Mouse (Mus musculus) T-helper 17 cell (primary cell): ENCODE measurements around the gene Sptbn4.

Experiments used
- in situ Hi-C, 2 experiments: fragments of 300-600 bp; cut with MboI, MseI; formaldehyde crosslinking; loops; 1 replicate in 1 of 2; 2 replicates in 1 of 2; pipeline ENCODE4 v1.15.1; 2025; ENCODE audit warnings: high pct_unique_total_duplicates in 2 of 2

Sptbn4 gene

GRCm38 (mm10) chr7:27475596-27475995 is 28.1 kb upstream of the Sptbn4 start:
- in situ Hi-C loops: loop anchor here in 1 of 2 experiments (5.0 kb wide), 1 partner anchor 892 kb away; no protein-coding TSS in a partner anchor

DNA sequence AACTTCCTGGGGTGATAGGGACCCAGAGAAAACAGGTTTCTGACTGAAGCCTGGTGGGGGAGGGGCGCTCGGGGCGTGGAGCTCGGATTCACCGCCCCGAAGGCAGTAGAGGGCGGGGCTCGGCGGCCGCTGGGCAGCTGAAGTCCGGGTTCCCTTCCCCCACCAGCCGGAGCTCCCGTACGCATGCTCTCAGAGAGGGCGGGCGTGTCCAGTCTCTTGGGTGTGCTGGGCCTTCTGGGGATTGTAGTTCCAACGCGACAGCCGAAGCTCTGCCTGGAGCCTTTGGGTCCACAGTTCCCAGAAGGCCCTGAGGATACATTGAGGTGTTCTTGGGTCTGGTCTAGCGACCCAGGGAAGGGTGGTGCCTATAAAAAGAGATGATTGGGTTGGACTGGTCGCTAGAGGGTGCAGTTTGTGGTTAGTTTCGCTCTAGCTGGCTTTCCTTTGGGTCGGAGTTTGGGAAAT is 27.0 kb upstream of the Sptbn4 start:
- in situ Hi-C loops: no loop called here

- in situ Hi-C loops: no loop called here
Measured at GRCm38 (mm10) chr7:27473835-27474489, 26.5 kb upstream of the Sptbn4 start.

- in situ Hi-C loops: no loop called here
Measured at GRCm38 (mm10) chr7:27473156-27473834, 25.8 kb upstream of the Sptbn4 start, which contains the start of gene Sertad3. Gene Sertad3, plus strand, starts transcription at chr7:27473768.

DNA sequence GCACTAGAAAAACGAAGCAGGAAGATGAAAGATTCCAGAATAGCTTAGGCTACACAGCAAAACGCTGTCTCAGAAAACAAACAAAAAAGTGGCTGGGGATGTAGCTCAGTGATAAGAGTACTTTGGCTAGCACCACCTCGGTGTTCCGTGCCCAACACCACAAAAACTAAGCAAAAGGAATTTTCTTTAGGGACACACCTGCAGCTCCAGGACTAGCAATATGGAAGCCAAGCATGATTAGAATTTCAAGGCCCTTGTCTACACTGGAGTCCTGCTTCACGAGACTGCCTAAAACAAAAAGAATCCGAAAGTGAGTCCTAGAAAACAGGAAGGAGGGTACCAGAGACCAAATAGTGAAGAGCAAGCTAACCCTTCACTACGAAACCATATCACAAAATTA is 25.1 kb upstream of the Sptbn4 start:
- in situ Hi-C loops: no loop called here

- in situ Hi-C loops: no loop called here
Measured at GRCm38 (mm10) chr7:27471390-27472120, 24.1 kb upstream of the Sptbn4 start.

- in situ Hi-C loops: no loop called here
Measured at GRCm38 (mm10) chr7:27467648-27468047, 20.2 kb upstream of the Sptbn4 start.

DNA sequence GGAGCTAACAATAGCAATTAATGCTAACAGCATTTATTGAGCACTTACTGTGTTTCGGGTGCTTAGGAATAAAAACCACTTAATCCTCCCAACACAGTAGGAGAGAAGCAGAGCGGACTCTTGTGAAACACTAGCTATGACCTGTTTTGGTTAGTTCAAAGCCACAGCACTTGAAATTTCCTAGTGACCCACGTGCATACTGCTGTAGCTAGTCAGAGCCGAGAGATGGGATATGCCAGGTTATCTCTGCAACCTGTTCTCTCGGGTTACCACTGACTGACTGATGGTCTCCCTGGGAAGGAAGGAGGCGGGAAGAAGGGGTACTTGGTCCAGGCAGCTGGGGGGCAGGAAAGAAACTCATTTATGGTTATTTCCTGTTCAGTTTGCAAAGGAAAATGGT is 13.0 kb upstream of the Sptbn4 start:
- in situ Hi-C loops: no loop called here

DNA sequence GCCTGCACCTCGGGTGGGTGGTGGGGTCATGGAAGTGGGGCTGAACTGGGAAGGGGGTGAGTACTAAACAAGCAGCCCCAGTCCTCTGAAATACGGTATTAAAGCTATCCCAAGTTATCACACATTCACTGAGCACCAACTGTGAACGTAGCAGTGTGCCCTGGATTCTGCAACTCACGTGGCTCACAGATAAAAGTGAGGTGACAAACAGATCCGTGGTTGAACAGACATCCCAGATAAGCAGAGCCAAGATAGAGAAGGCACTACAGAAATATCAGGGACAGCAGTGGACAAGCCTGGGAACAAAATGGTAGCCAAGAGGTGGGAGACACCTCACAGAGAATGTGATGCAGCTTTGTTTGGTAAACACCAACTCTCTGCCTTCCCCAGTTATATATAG is 12.2 kb upstream of the Sptbn4 start:
- in situ Hi-C loops: no loop called here

- in situ Hi-C loops: no loop called here
Measured at GRCm38 (mm10) chr7:27458614-27459013, 11.1 kb upstream of the Sptbn4 start.

- in situ Hi-C loops: no loop called here
Measured at GRCm38 (mm10) chr7:27455273-27455672, 7.8 kb upstream of the Sptbn4 start.

DNA sequence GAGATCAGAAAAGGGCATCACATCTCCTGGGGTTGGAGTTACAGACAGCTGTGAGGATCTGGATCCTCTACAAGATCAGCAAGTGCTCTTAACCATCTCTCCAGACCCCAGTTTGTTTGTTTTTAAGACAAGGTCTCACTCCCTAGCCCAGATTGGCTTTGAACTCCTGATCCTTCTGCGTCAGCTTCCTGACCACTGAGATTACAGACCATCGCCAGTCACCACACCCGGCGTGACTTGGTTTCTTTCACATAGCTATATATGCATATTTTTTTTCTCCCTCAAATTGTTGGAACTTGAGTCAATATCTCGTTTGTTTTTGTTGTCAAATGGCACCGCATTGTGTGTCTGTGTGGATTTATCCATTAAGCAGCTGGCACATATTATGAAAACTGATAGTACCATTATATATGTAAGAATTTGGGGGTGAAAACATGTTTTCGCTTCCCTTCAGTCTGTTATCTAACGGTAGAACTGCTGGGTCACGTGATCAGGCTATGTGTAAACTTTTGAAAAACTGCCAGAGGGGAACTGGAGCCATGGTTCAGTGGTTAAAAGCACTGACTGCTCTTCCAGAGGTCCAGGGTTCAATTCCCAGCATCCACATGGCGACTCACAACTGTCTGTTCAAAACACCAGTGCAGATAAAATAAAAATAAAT is 7.1 kb upstream of the Sptbn4 start:
- in situ Hi-C loops: no loop called here

DNA sequence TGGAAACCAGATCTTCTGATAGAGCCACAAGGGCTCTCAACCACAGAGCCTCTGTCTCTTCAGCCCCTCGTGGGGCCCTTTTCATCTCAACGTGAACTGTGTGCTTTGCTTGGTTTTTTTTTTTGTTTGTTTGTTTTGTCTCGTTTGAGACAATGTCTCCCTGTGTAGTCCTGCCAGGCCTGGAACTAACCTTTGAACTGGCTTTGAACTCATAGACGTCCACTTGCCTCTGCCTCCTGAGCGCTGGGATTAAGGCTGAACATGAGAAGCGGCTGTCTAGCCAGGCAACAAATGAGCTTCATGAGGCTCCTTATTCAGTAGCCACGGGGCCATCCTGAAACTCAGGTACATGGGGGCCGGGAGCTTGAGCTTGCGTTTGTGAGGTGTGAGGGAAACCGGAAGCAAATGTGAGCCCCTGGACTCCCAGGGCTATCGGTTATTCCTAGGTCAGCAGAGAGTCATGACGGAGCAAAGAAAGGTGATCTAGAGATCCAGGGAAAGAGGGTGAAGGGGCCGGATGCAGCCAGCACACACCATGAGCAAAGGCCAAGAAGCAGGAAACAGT is 4.8 kb upstream of the Sptbn4 start:
- in situ Hi-C loops: no loop called here

DNA sequence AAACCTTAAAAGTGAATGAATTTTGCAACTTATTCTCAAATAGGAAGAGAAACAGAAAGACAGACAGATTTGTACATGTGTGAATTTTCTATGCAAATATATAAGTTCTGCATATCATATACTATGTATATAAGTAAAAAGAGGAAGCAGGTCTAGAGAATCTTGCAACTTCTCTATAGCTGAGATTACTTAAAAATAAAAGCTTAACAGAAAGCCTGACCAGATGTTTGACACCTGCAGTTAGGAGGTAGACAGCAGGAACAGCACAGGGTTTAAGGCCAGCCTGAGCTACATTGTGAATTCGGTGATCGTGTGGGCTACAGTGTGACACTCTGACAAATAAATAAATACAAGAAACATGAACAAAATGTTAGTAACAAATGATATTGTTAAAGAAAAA is 3.9 kb upstream of the Sptbn4 start:
- in situ Hi-C loops: no loop called here

GRCm38 (mm10) chr7:27449256-27449862 is 1.9 kb upstream of the Sptbn4 start:
- in situ Hi-C loops: loop anchor here in 1 of 2 experiments (5.0 kb wide), 1 partner anchor 38 kb away; the partner anchor contains the start of gene Sertad1

DNA sequence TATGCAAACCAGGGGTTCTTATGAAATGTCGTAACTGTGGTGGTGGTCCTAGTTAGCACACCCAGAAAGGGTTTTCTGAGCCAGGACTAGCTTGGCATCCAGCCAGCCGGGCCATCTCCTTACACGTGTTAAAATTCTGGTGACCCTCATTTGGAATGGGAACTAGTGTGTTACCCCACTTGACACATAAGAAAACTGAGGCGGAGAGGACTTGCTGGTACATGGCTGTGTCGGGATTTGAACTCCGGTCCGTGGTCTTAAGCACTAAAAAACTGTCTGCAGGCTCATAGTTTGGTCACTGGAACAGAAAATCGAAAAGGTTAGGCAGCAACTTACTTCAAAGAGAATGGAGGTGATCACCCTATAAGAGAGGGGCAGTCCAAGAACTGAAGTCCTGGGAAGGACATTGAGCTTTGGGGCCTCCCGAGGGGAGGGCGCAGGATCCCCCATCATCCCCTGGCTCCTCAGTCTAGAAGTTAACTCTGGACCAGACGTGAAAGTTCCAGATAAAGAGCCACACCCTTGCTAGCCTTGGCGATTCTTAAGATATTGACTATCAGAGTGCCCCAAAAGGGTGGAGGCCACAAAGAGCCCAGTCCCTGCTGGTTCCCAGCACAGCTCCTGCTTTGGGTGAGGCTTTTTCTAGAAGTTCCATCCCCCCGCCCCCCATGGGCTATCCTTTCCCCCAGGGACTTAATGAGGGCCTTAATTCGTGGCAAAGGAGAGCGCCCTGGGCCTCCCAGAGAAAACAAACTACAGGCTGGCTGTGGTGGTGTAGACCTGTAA is 1.1 kb upstream of the Sptbn4 start:
- in situ Hi-C loops: loop anchor here in 1 of 2 experiments (5.0 kb wide), 1 partner anchor 39 kb away; the partner anchor contains the start of gene Sertad1

GRCm38 (mm10) chr7:27446521-27447418 is 716 bp downstream of the Sptbn4 start:
- in situ Hi-C loops: loop anchor here in 1 of 2 experiments (5.0 kb wide), 1 partner anchor 41 kb away; the partner anchor contains the start of gene Sertad1

- in situ Hi-C loops: loop anchor here in 1 of 2 experiments (5.0 kb wide), 1 partner anchor 41 kb away; the partner anchor contains the start of gene Sertad1
Measured at GRCm38 (mm10) chr7:27446051-27446450, 1.4 kb downstream of the Sptbn4 start.

DNA sequence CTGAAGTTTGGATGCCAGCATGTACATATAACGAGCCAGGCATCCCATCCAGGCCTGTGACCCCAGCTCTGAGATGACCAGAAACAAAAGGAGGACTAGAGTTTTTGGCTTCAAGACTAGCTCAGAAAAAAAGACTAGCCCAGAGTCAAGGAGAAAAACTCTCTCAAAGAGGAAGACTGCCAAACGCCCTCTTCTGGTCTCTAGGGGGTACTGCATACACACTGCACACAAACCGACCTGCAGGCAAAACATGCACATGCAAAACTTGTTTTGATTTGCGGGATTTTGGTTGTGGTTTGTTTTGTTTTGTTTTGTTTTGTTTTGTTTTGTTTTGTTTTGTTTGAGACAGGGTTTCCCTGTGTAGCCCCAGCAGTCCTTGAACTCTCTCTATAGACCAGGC is 7.5 kb downstream of the Sptbn4 start:
- in situ Hi-C loops: no loop called here
